Mouse (Mus musculus): Measurements from ENCODE around the gene Csmd2.

DNA sequence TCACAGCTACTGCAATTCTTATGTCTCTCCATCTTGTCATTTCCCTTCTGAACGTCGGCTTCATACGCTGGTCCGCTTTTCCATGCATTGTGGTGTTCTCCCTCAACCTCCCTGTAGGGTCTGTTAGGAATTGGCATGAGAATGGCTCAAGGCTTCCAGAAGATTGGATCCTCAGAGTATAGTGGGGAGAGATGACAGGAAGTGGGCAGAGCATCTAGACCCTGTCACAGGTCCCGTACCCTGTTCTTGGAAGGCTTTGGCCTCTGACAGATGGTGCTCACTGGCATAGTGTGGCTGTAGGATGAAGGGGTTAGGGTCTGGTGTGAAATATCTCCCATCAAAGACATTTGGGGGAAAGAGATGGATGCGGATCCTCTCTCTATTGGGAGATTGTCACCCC lies 380.4 kb downstream of the Csmd2 start:
- no peak for TF ChIP-seq GATA1 (IDR thresholded peaks at IDR 0.05; ENCODE audit: borderline replicate concordance, low read length)
- no peak for TF ChIP-seq CTCF (IDR thresholded peaks at IDR 0.05; ENCODE audit: low read depth, low read length)
- TF ChIP-seq POLR2AphosphoS5 (IDR thresholded peaks at IDR 0.05; ENCODE audit: insufficient replicate concordance, low read depth, low read length): no peak
